Comparison of ENCODE assay signal across 12 mouse cellular contexts in the genomic region with DNA sequence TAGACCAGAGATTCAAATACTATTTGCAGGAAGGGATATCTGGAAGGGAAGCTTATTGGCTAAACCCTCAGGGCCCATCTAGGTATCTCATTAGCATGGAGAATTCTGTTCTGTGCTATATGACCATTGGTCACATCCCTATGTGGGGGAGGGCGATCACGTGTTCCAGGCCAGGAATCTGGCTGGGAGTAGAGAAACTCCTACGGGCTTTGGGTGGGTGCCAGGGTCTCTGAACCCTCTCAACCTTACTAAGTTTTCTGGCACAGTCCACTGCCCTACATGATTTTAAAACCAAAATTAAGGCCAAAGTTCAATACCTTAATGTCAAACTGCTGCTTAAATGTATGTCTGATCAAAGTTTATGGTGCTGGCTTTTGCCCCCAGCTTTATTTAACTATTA.
"Had no signal": no experiment of that assay in that cellular context is flagged by ENCODE, and none has a peak within 500 bp of the region (broad histone marks: within the 10 kb centered on the region; RNA-seq: fewer than 3 reads in every experiment).

No protein-coding gene starts in this region.

- H3K9ac ChIP-seq: intestine, embryonic 15.5 days; liver, embryonic 12.5 days; lung, embryonic 15.5 days; midbrain, embryonic 12.5 days; neural tube, embryonic 13.5 days had no signal

- H3K9me3 ChIP-seq: intestine, embryonic 15.5 days; limb, embryonic 10.5 days; liver, embryonic 12.5 days; lung, embryonic 15.5 days; midbrain, embryonic 12.5 days; neural tube, embryonic 13.5 days had no signal

- H3K4me3 ChIP-seq: intestine, embryonic 15.5 days; left cerebral cortex, adult 2 months; limb, embryonic 10.5 days; liver, embryonic 12.5 days; lung, embryonic 15.5 days; midbrain, embryonic 12.5 days; neural tube, embryonic 13.5 days had no signal

- H3K36me3 ChIP-seq: intestine, embryonic 15.5 days; limb, embryonic 10.5 days; liver, embryonic 12.5 days; lung, embryonic 15.5 days; midbrain, embryonic 12.5 days; neural tube, embryonic 13.5 days had no signal

- H3K27ac ChIP-seq: intestine, embryonic 15.5 days; left cerebral cortex, adult 2 months; limb, embryonic 10.5 days; liver, embryonic 12.5 days; lung, embryonic 15.5 days; midbrain, embryonic 12.5 days; neural tube, embryonic 13.5 days; stomach, postnatal 0 days had no signal

- H3K4me2 ChIP-seq: intestine, embryonic 15.5 days; liver, embryonic 12.5 days; lung, embryonic 15.5 days; midbrain, embryonic 12.5 days; neural tube, embryonic 13.5 days had no signal

- DNase-seq: right cerebral cortex, postnatal 25 days; thymus, adult 2 months; thymus, postnatal 25 days had no signal

- ATAC-seq: intestine, embryonic 15.5 days; liver, embryonic 12.5 days; midbrain, embryonic 16.5 days had no signal

- H3K27me3 ChIP-seq: intestine, embryonic 15.5 days; liver, embryonic 12.5 days; lung, embryonic 15.5 days; midbrain, embryonic 12.5 days; neural tube, embryonic 13.5 days had no signal

- H3K4me1 ChIP-seq: intestine, embryonic 15.5 days; limb, embryonic 10.5 days; liver, embryonic 12.5 days; lung, embryonic 15.5 days; midbrain, embryonic 12.5 days; neural tube, embryonic 13.5 days had no signal
